Mouse (Mus musculus) midbrain, embryonic 16.5 days (tissue): ENCODE data around the gene Mpnd. TPM values are rescaled to one million over a fixed set of nuclear protein-coding genes. Genes with fewer than 3 reads are reported as not detected.

Source experiments
- ATAC-seq: fragments of 200-750 bp; cut with Nextera tagmentation; 2 replicates; pipeline ENCODE4 v1.8.0; 2017; ENCODE audit warnings: moderate TSS enrichment
- H3K27ac ChIP-seq: fragments of 300-500 bp; sonication (generic); 2 replicates; pipeline ENCODE4 v1.5.1; 2014; ENCODE audit warnings: mild to moderate bottlenecking, low read length, mixed read lengths
- H3K27me3 ChIP-seq: fragments of 300-500 bp; sonication (generic); 2 replicates; pipeline ENCODE4 v1.6.1; 2014; ENCODE audit warnings: low read depth, low read length, mixed read lengths; ENCODE audit not compliant: control insufficient read depth, insufficient read depth
- H3K36me3 ChIP-seq: fragments of 300-500 bp; sonication (generic); 2 replicates; pipeline ENCODE4 v1.6.1; 2014; ENCODE audit warnings: mild to moderate bottlenecking, low read length, moderate library complexity, mixed read lengths; ENCODE audit not compliant: control insufficient read depth, insufficient read depth
- H3K4me1 ChIP-seq: fragments of 300-500 bp; sonication (generic); 2 replicates; pipeline ENCODE4 v1.6.1; 2014; ENCODE audit warnings: mild to moderate bottlenecking, low read length, mixed read lengths; ENCODE audit not compliant: control insufficient read depth, insufficient read depth
- H3K4me2 ChIP-seq: fragments of 300-500 bp; sonication (generic); 2 replicates; pipeline ENCODE4 v1.6.1; 2014; ENCODE audit warnings: mild to moderate bottlenecking, low read length, mixed read lengths
- H3K4me3 ChIP-seq: fragments of 300-500 bp; sonication (generic); 2 replicates; pipeline ENCODE4 v1.5.1; 2014; ENCODE audit warnings: low read depth, mild to moderate bottlenecking, low read length, moderate library complexity, mixed read lengths
- H3K9ac ChIP-seq: fragments of 300-500 bp; sonication (generic); 2 replicates; pipeline ENCODE4 v1.6.1; 2014; ENCODE audit warnings: low read depth, low read length, mixed read lengths
- H3K9me3 ChIP-seq: fragments of 300-500 bp; sonication (generic); replicated peaks from 2 replicates; pipeline ENCODE4 v1.6.1; 2014; ENCODE audit warnings: mild to moderate bottlenecking, low read length, mixed read lengths; ENCODE audit not compliant: control insufficient read depth, poor library complexity, severe bottlenecking
- WGBS: fragments of 180-500 bp; shearing (Covaris S2); extraction: QIAGEN DNeasy Blood & Tissue Kit; methylation state at CpG from one replicate; pipeline ENCODE4 v1.1.7; 2014; 5-methylcytosine and 5-hydroxymethylcytosine counted together
- polyA plus RNA-seq: library from polyadenylated mRNA; unstranded; fragments of >200 nt; fragmentation: Nextera tagmentation; extraction: Ambion mirVana; gene quantifications from 2 replicates; pipeline ENCODE4 v1.2.1, GENCODE M21; 2015

The Mpnd gene
- polyA plus RNA-seq, 1 experiment from 2014 or later: 115 TPM

DNA sequence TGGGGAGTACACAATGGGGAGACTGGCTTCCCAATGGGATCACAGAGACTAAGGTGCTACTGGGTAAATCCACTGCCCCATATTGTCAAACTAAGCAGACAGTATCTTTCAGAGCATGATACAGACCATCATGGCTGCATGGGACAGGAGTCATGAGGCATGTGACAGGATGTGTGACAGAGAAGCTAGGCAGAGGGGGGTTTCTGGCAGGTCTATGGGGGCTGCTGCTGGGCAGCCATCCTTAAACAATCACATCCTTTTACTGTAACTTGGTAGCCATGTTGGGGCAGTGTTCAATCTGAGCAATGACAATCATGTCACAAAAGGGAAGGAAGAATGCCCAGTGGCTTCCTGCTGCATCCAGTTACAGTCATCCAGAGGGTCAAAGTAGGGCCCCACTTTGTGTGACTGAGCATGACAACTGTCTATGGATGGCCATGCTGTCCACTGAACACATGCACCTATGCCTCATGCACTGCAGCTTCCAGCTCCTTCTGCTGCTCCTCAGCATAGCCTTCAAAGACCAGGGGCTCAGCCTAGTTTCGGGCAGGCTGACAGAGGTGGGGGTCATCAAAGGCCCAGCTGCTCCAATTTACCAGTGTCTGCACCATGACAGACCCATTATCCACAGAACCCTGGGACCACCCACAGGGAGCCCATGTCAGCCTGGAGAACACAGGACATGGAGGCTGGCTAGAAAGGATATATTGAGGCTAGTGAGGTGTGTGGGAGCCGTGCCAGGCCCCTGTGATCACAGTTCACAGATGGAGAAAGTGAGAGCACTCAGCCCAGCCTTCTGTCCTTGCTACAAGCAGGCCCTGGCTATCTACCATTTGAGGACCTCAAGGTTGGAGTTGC, 16.8 kb downstream of the Mpnd start:
- H3K27me3 ChIP-seq: no peaks in the 10 kb centered on the region
- no peak overlapping the region for H3K4me3 ChIP-seq
- no peak overlapping the region; the same call in 1 of the 2 replicates for H3K9ac ChIP-seq
- no peaks in the 10 kb centered on the region for H3K9me3 ChIP-seq
- H3K27ac ChIP-seq: no peak overlapping the region
- ATAC-seq: no peak
- H3K4me2 ChIP-seq: no peak overlapping the region
- no peaks in the 10 kb centered on the region for H3K4me1 ChIP-seq
- H3K36me3 ChIP-seq: peaks cover 16% of the 10 kb centered on the region
- 44% methylated on average over 2 of the region's 2 CpGs for WGBS

DNA sequence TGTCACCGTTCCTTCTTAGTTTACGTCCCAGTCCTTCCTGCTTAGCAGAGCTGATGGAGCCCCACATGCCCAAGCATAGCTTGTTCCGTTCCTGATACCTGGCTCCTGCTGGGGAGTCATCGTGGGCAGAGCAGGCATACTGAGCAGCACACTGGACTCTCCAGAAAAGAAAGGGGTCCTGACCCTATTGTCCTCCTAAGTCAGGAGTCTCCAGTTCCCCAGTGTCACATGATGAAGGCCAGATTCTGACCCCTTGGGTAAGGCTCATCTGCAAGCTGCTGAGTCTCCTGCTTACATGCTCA, 17.4 kb downstream of the Mpnd start:
- no peak for ATAC-seq
- H3K27ac ChIP-seq: no peak overlapping the region
- 81% methylated on average over 4 of the region's 4 CpGs for WGBS

GRCm38 (mm10) chr17:56023386-56023785, 17.9 kb downstream of the Mpnd start:
- H3K4me1 ChIP-seq: no peaks in the 10 kb centered on the region
- no peak for ATAC-seq
- H3K27me3 ChIP-seq: no peaks in the 10 kb centered on the region
- no peaks in the 10 kb centered on the region for H3K9me3 ChIP-seq
- no peak overlapping the region for H3K9ac ChIP-seq
- no peak overlapping the region for H3K4me3 ChIP-seq
- H3K4me2 ChIP-seq: no peak overlapping the region
- H3K36me3 ChIP-seq: peaks cover 6% of the 10 kb centered on the region; the same call in 1 of the 2 replicates
- WGBS: 79% methylated on average over 5 of the region's 5 CpGs
- H3K27ac ChIP-seq: no peak overlapping the region

More for the DNA sequence above, 17.4 kb downstream of the Mpnd start:
- H3K4me3 ChIP-seq: no peak overlapping the region
- H3K36me3 ChIP-seq: peaks cover 10% of the 10 kb centered on the region; the same call in 1 of the 2 replicates
- H3K9me3 ChIP-seq: no peaks in the 10 kb centered on the region
- no peak overlapping the region for H3K9ac ChIP-seq
- H3K4me2 ChIP-seq: no peak overlapping the region
- H3K27me3 ChIP-seq: no peaks in the 10 kb centered on the region
- H3K4me1 ChIP-seq: no peaks in the 10 kb centered on the region

DNA sequence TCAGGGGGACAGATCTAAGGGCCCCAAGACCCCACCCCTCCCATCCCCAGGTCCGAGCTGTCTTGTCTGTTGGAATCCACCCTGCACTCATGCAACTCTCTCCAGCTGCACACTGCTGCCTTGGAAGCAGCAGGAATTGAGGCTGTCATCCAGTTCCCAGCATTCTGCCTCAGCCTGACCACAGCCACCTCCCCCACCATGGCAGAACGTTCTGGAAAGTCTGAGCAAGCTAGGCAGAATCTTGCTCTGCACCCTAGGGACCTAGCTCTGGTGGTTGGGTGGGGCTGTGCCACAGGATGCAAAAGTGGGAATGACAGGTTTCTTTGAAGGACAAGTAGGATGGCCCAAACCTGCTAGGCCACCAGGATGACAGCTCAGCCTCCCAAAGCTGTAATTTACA, 19.0 kb downstream of the Mpnd start:
- Histone ChIP-seq H3K4me2 (no peak overlapping the region), H3K27ac (no peak overlapping the region), H3K9ac (no peak overlapping the region), H3K9me3 (no peaks in the 10 kb centered on the region), H3K36me3 (no peaks in the 10 kb centered on the region; the same call in 1 of the 2 replicates), H3K4me1 (no peaks in the 10 kb centered on the region), H3K4me3 (no peak overlapping the region), H3K27me3 (no peaks in the 10 kb centered on the region)
- WGBS: 81% methylated on average over 2 of the region's 2 CpGs
- ATAC-seq: no peak

DNA sequence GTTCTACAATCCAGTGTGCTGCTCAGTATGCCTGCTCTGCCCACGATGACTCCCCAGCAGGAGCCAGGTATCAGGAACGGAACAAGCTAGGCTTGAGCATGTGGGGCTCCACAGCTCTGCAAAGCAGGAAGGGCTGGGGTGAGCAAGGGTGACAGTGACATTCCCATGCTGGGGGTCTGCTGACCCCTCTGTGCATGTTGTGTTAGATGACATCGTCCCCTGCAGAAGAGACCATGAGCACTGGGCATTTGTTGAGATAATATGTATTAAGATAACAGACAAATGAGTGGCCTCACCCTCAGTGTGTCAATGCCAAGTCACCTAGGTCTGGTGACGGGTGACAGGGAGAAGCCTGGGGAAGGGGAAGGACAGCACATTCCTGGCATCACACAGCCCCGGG, 19.4 kb downstream of the Mpnd start:
- Histone ChIP-seq H3K27me3 (no peaks in the 10 kb centered on the region), H3K36me3 (no peaks in the 10 kb centered on the region; the same call in 1 of the 2 replicates), H3K27ac (no peak overlapping the region), H3K4me3 (no peak overlapping the region), H3K4me1 (no peaks in the 10 kb centered on the region), H3K9ac (no peak overlapping the region), H3K9me3 (no peaks in the 10 kb centered on the region), H3K4me2 (no peak overlapping the region)
- no peak for ATAC-seq
- 85% methylated on average over 5 of the region's 5 CpGs for WGBS

- Histone ChIP-seq H3K36me3 (no peaks in the 10 kb centered on the region; the same call in 1 of the 2 replicates), H3K27me3 (no peaks in the 10 kb centered on the region), H3K4me2 (no peak overlapping the region), H3K9ac (no peak overlapping the region), H3K9me3 (no peaks in the 10 kb centered on the region), H3K4me3 (no peak overlapping the region), H3K27ac (no peak overlapping the region), H3K4me1 (no peaks in the 10 kb centered on the region)
- WGBS: 100% methylated on average over 1 of the region's 1 CpGs
- no peak for ATAC-seq
Measured at GRCm38 (mm10) chr17:56026303-56026702, 20.8 kb downstream of the Mpnd start.

DNA sequence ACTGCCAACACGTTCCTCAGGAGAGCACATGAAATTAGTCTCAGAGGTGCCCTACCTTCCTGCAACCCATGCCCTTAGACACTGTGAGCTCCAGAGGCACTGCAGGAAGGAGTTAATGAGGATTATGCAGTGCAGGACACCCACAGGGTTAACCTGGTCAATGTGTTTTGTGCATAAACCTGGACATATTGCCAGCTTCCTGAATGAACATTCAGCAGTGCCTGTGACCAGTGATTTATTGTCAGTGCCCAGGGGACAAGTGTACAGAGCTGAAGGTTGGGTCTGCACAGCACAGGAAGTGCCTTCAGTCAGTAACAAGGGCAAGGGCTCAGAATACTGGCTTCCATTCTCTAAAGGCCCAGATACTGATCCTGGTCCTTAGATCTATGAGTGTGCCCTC, 21.4 kb downstream of the Mpnd start:
- WGBS: 100% methylated on average over 1 of the region's 1 CpGs
- H3K4me1 ChIP-seq: no peaks in the 10 kb centered on the region
- ATAC-seq: no peak

GRCm38 (mm10) chr17:56027801-56028441, 22.4 kb downstream of the Mpnd start:
- H3K9ac ChIP-seq: no peak overlapping the region
- no peak overlapping the region for H3K4me2 ChIP-seq
- H3K9me3 ChIP-seq: no peaks in the 10 kb centered on the region
- H3K36me3 ChIP-seq: no peaks in the 10 kb centered on the region; the same call in 1 of the 2 replicates
- ATAC-seq: no peak
- H3K27me3 ChIP-seq: no peaks in the 10 kb centered on the region
- WGBS: 94% methylated on average over 5 of the region's 5 CpGs
- H3K27ac ChIP-seq: no peak overlapping the region
- H3K4me1 ChIP-seq: no peaks in the 10 kb centered on the region
- no peak overlapping the region for H3K4me3 ChIP-seq

More for the DNA sequence above, 21.4 kb downstream of the Mpnd start:
- Histone ChIP-seq H3K4me2 (no peak overlapping the region), H3K9ac (no peak overlapping the region), H3K9me3 (no peaks in the 10 kb centered on the region), H3K36me3 (no peaks in the 10 kb centered on the region; the same call in 1 of the 2 replicates), H3K4me3 (no peak overlapping the region), H3K27ac (no peak overlapping the region), H3K27me3 (no peaks in the 10 kb centered on the region)

- peaks cover 6% of the 10 kb centered on the region; the same call in 1 of the 2 replicates for H3K36me3 ChIP-seq
- no peak overlapping the region for H3K27ac ChIP-seq
- H3K9me3 ChIP-seq: no peaks in the 10 kb centered on the region
- WGBS: 94% methylated on average over 9 of the region's 9 CpGs
- no peak for ATAC-seq
- no peak overlapping the region for H3K4me2 ChIP-seq
- H3K4me3 ChIP-seq: no peak overlapping the region
- H3K4me1 ChIP-seq: peaks cover 7% of the 10 kb centered on the region
- no peaks in the 10 kb centered on the region for H3K27me3 ChIP-seq
- no peak overlapping the region for H3K9ac ChIP-seq
Measured at GRCm38 (mm10) chr17:56030238-56030870, 24.8 kb downstream of the Mpnd start.
